Mouse (Mus musculus): ENCODE data around the gene Pon3.

- TF ChIP-seq CTCF (conservative IDR thresholded peaks at IDR 0.05; ENCODE audit: low read length) = no peak
- TF ChIP-seq POU5F1 (IDR thresholded peaks at IDR 0.05; ENCODE audit: borderline replicate concordance, low read length) = no peak
- no peak for TF ChIP-seq NANOG (IDR thresholded peaks at IDR 0.05; ENCODE audit: borderline replicate concordance, low read length)
Measured at GRCm38 (mm10) chr6:5199376-5199905, 56.6 kb downstream of the Pon3 start.

Measured in E14TG2a.4 (cell line).